ENCODE assay signal across 22 mouse cellular contexts in genomic region chr14:27975661-27976060, GRCm38 (mm10).
A peak's percentile ranks its signal among the peaks of the same experiment; 100 is the strongest.
DNase-seq lines count a peak whose midpoint lies in the region; TF ChIP-seq lines count a peak whose summit lies in the region.
"Had no signal": no experiment of that assay in that cellular context is flagged by ENCODE, and none has a peak within 500 bp of the region (broad histone marks: within the 10 kb centered on the region; RNA-seq: fewer than 3 reads in every experiment).

No protein-coding gene starts in this region.

- DNase-seq in left cerebral cortex, adult 11 months (ENCODE audit: low spot score) = peak; percentile 70
- no peak for DNase-seq in left cerebral cortex, postnatal 4 days
- peak; percentile 25 to 31 for DNase-seq in frontal cortex, postnatal 25 days (ENCODE audit: low spot score in 2 of 2)
- peak; percentile 50 to 51 for DNase-seq in layer of hippocampus, postnatal 36 days
- peak; percentile 78 to 91 for DNase-seq in right cerebral cortex, postnatal 36 days (ENCODE audit: low spot score in 2 of 2)
- DNase-seq in thymus, postnatal 14 days = no peak
- DNase-seq in thymus, adult 2 months = no peak
- DNase-seq: adrenal gland, adult 2 months; cerebellum, adult 9-10 months; gastrocnemius, postnatal 10 days; heart, adult 18-20 months; heart, postnatal 36 days; kidney, postnatal 36 days; liver, embryonic 13.5 days; lung, postnatal 4 days; spleen, adult 18-20 months; thymus, adult 18-20 months had no signal

- intact Hi-C loops in left cerebral cortex, postnatal 4 days (cut with DNase I) = loop anchor here (2.0 kb wide), 1 partner anchor 19 kb away; no protein-coding TSS in a partner anchor

- no peaks in the 10 kb centered on the region for H3K36me3 ChIP-seq in thymus, adult 2 months (ENCODE audit: control insufficient read depth, insufficient read depth, low read length)
- H3K36me3 ChIP-seq: forebrain, embryonic 15.5 days; intestine, embryonic 15.5 days; limb, embryonic 13.5 days; liver, embryonic 13.5 days; lung, embryonic 15.5 days had no signal

- WGBS in thymus, adult 2 months = 86% methylated on average over 1 of the region's 1 CpGs

- no peak overlapping the region for H3K4me3 ChIP-seq in thymus, adult 2 months (ENCODE audit: control insufficient read depth, insufficient read depth, low read length)
- H3K4me3 ChIP-seq: forebrain, embryonic 15.5 days; intestine, embryonic 15.5 days; limb, embryonic 13.5 days; liver, embryonic 13.5 days; lung, embryonic 15.5 days had no signal

- TF ChIP-seq POLR2A in thymus, adult 2 months (IDR thresholded peaks at IDR 0.05; ENCODE audit: control insufficient read depth, extremely low read depth, insufficient read depth, low read length, poor library complexity) = no peak

- no peak overlapping the region for H3K27ac ChIP-seq in thymus, adult 2 months (ENCODE audit: control insufficient read depth, insufficient read depth, low read length)
- H3K27ac ChIP-seq: forebrain, embryonic 15.5 days; hindbrain, embryonic 14.5 days; intestine, embryonic 15.5 days; limb, embryonic 13.5 days; liver, embryonic 13.5 days; lung, embryonic 15.5 days had no signal

- TF ChIP-seq CTCF in thymus, adult 2 months (IDR thresholded peaks at IDR 0.05; ENCODE audit: borderline replicate concordance, control insufficient read depth, extremely low read depth, insufficient read depth, low read length, poor library complexity) = no peak

- no peaks in the 10 kb centered on the region for H3K27me3 ChIP-seq in thymus, adult 2 months (ENCODE audit: control insufficient read depth, insufficient read depth, low read length)
- H3K27me3 ChIP-seq: forebrain, embryonic 15.5 days; intestine, embryonic 15.5 days; liver, embryonic 13.5 days; lung, embryonic 15.5 days had no signal

- no peaks in the 10 kb centered on the region for H3K4me1 ChIP-seq in thymus, adult 2 months (replicated peaks; ENCODE audit: control insufficient read depth, insufficient read depth, low read length)
- H3K4me1 ChIP-seq: forebrain, embryonic 15.5 days; intestine, embryonic 15.5 days; liver, embryonic 13.5 days; lung, embryonic 15.5 days had no signal

Comparison
In these comparisons a context has a peak if more than half of its experiments do, and no peak if none do; other contexts are left out.
1. DNase-seq: peak in left cerebral cortex, adult 11 months (single experiment), frontal cortex, postnatal 25 days (2 of 2), layer of hippocampus, postnatal 36 days (2 of 2) and right cerebral cortex, postnatal 36 days (2 of 2); none in left cerebral cortex, postnatal 4 days (single experiment), thymus, postnatal 14 days (single experiment) and thymus, adult 2 months (single experiment).